Mouse (Mus musculus) left cerebral cortex, postnatal 14 days (tissue): Measurements from ENCODE around the gene Iqcd. TPM values are rescaled to one million over a fixed set of nuclear protein-coding genes. Genes with fewer than 3 reads are reported as not detected.

Experiments
- DNase-seq, 2 experiments: peaks; one replicate each; pipeline ENCODE4 v3.0.0; 2021 to 2022; ENCODE audit warnings: low spot score in 2 of 2, mixed read lengths in 1 of 2
- intact Hi-C: fragments of 180-260 bp; cut with DNase I; formaldehyde crosslinking; loops from one replicate; pipeline ENCODE4 v1.15.1; 2025
- total RNA-seq, 2 experiments: library from RNA; stranded (reverse); gene quantifications; 2 replicates each; pipeline ENCODE4 v1.2.3; 2021

Iqcd gene
- total RNA-seq, 2 experiments from 2014 or later: 0.22 to 0.59 TPM

GRCm38 (mm10) chr5:120647814-120648491, 59.1 kb downstream of the Iqcd start:
- intact Hi-C loops: no loop called here

GRCm38 (mm10) chr5:120648569-120649373, 60.0 kb downstream of the Iqcd start, which contains the start of gene Rasal1:
Gene Rasal1 (plus strand): TSS chr5:120648812.
- peak; percentile 84 to 92 for DNase-seq
- intact Hi-C loops: loop anchor here (1.0 kb wide), 1 partner anchor 27 kb away; no protein-coding TSS in a partner anchor

More at GRCm38 (mm10) chr5:120647814-120648491, 59.1 kb downstream of the Iqcd start:
- peak; percentile 46 to 71 for DNase-seq

- intact Hi-C loops: loop anchor here (1.0 kb wide), 1 partner anchor 28 kb away; no protein-coding TSS in a partner anchor
- peak; percentile 36 to 50 for DNase-seq
Observed at GRCm38 (mm10) chr5:120649374-120649933, 60.6 kb downstream of the Iqcd start.

- DNase-seq: no peak
- intact Hi-C loops: loop anchor here (1.0 kb wide), 1 partner anchor 29 kb away; no protein-coding TSS in a partner anchor
Observed at GRCm38 (mm10) chr5:120649938-120650337, 61.1 kb downstream of the Iqcd start.

GRCm38 (mm10) chr5:120651230-120651629, 62.4 kb downstream of the Iqcd start:
- intact Hi-C loops: no loop called here
- no peak for DNase-seq

- intact Hi-C loops: no loop called here
- peak; percentile 46 to 63 for DNase-seq
Observed at GRCm38 (mm10) chr5:120652915-120653701, 64.3 kb downstream of the Iqcd start.

GRCm38 (mm10) chr5:120653873-120654272, 65.1 kb downstream of the Iqcd start:
- DNase-seq: no peak
- intact Hi-C loops: no loop called here

GRCm38 (mm10) chr5:120656281-120656751, 67.5 kb downstream of the Iqcd start:
- peak; percentile 67 to 84 for DNase-seq
- intact Hi-C loops: no loop called here

Other genes with a start within 250 kb of the Iqcd start
- under 1 TPM in 1 of 2 experiments, not detected in 1; 0.27 TPM for gene Lhx5, start 157.3 kb upstream of the Iqcd start, total RNA-seq
- gene Sdsl, start 116.2 kb upstream of the Iqcd start, total RNA-seq: 1 to 10 TPM; 5.1 to 5.4 TPM
- not detected for gene Sds, start 112.5 kb upstream of the Iqcd start, total RNA-seq
- gene Plbd2, start 85.4 kb upstream of the Iqcd start, total RNA-seq: 10 to 100 TPM; 77.4 to 81.8 TPM
- gene Slc8b1, start 77.8 kb upstream of the Iqcd start, total RNA-seq: 1 to 10 TPM; 5.2 to 5.4 TPM
- gene Tpcn1, start 343 bp upstream of the Iqcd start, total RNA-seq: 10 to 100 TPM; 47.7 to 50.0 TPM
- 10 to 100 TPM; 31.5 to 32.4 TPM for gene Rita1, start 23.6 kb downstream of the Iqcd start, total RNA-seq
- 10 to 100 TPM; 44.5 to 48.0 TPM for gene Ddx54, start 23.7 kb downstream of the Iqcd start, total RNA-seq
- not detected for gene Cfap73, start 45.2 kb downstream of the Iqcd start, total RNA-seq
- gene Rasal1, start 59.8 kb downstream of the Iqcd start, total RNA-seq: 100 to 1,000 TPM in 1 of 2 experiments, 10 to 100 TPM in 1; 94.2 to 107 TPM
- gene Dtx1, start 122.9 kb downstream of the Iqcd start, total RNA-seq: 10 to 100 TPM; 72.6 to 80.1 TPM
- gene Oas2, start 160.8 kb downstream of the Iqcd start, total RNA-seq: under 1 TPM in 1 of 2 experiments, not detected in 1; 0.40 TPM
- gene Oas3, start 188.6 kb downstream of the Iqcd start, total RNA-seq: not detected
- not detected for gene Oas1e, start 206.5 kb downstream of the Iqcd start, total RNA-seq
- gene Oas1c, start 223.5 kb downstream of the Iqcd start, total RNA-seq: under 1 TPM; 0.59 to 0.87 TPM